Mouse (Mus musculus) brain, adult 2 months (tissue): ENCODE measurements around the gene Sbk2.
"Not testable (repeated sequence)": the region's sequence is repeated elsewhere in the genome, so short reads cannot be mapped to it uniquely, and the experiment has no call there.

Source experiments
- DNase-seq: peaks from one replicate; pipeline ENCODE4 v3.0.0; 2011; ENCODE audit warnings: low read depth, low spot score

Sbk2 gene

GRCm38 (mm10) chr7:4964272-4964671, at the start of gene Sbk2:
Gene Sbk2, minus strand, starts transcription at chr7:4964406.
- peak; percentile 82 for DNase-seq

GRCm38 (mm10) chr7:5012681-5013513, 48.7 kb upstream of the Sbk2 start:
- DNase-seq = no peak

- DNase-seq = no peak
Measured at GRCm38 (mm10) chr7:5008229-5008628, 44.0 kb upstream of the Sbk2 start.

GRCm38 (mm10) chr7:5002876-5003275, 38.7 kb upstream of the Sbk2 start:
- DNase-seq = not testable (repeated sequence)

- DNase-seq = peak; percentile 48
Measured at GRCm38 (mm10) chr7:4999876-5000275, 35.7 kb upstream of the Sbk2 start.

- DNase-seq = no peak
Measured at GRCm38 (mm10) chr7:4996934-4997333, 32.7 kb upstream of the Sbk2 start.

GRCm38 (mm10) chr7:4996003-4996895, 32.0 kb upstream of the Sbk2 start, which contains the start of gene Zfp579:
Gene Zfp579, minus strand, starts transcription at chr7:4996158.
- peak; percentile 98 for DNase-seq

GRCm38 (mm10) chr7:4995268-4996002, 31.2 kb upstream of the Sbk2 start:
- no peak for DNase-seq

GRCm38 (mm10) chr7:4993999-4994788, 30.0 kb upstream of the Sbk2 start:
- DNase-seq = peak; percentile 27

GRCm38 (mm10) chr7:4993347-4993998, 29.3 kb upstream of the Sbk2 start:
- DNase-seq = peak; percentile 26

- no peak for DNase-seq
Measured at GRCm38 (mm10) chr7:4988250-4988649, 24.0 kb upstream of the Sbk2 start.

GRCm38 (mm10) chr7:4976832-4977231, 12.6 kb upstream of the Sbk2 start:
- no peak for DNase-seq

GRCm38 (mm10) chr7:4975455-4975854, 11.2 kb upstream of the Sbk2 start:
- DNase-seq = no peak

GRCm38 (mm10) chr7:4972321-4973047, 8.3 kb upstream of the Sbk2 start:
- peak; percentile 37 for DNase-seq

- no peak for DNase-seq
Measured at GRCm38 (mm10) chr7:4971710-4972109, 7.5 kb upstream of the Sbk2 start.

GRCm38 (mm10) chr7:4971068-4971467, 6.9 kb upstream of the Sbk2 start, which contains the start of gene Sbk3:
Gene Sbk3, minus strand, starts transcription at chr7:4971168.
- DNase-seq = no peak

- no peak for DNase-seq
Measured at GRCm38 (mm10) chr7:4964988-4965387, 782 bp upstream of the Sbk2 start.

- no peak for DNase-seq
Measured at GRCm38 (mm10) chr7:4963527-4963926, 679 bp downstream of the Sbk2 start.

- DNase-seq = no peak
Measured at GRCm38 (mm10) chr7:4957361-4957760, 6.8 kb downstream of the Sbk2 start.
